Mouse (Mus musculus): ENCODE results near the gene Ciao1. TPM values are rescaled to one million over a fixed set of nuclear protein-coding genes. Genes with fewer than 3 reads are reported as not detected.
"Not testable (repeated sequence)": the region's sequence is repeated elsewhere in the genome, so short reads cannot be mapped to it uniquely, and the experiment has no call there.

Gene Ciao1
- polyA plus RNA-seq (2014; fragmentation: Nextera tagmentation; extraction: Ambion mirVana) = 58.5 and 60.5 TPM in 2 replicates

- under 1% methylated on average over 39 of the region's 53 CpGs for WGBS
- peak; percentile 100 for DNase-seq (ENCODE audit: low spot score)
- peak; percentile 99 for ATAC-seq (ENCODE audit: low read depth)
- Histone ChIP-seq H3K36me3 (ENCODE audit: control insufficient read depth, insufficient read depth, low read length) (peaks cover 39% of the 10 kb centered on the region), H3K4me3 (ENCODE audit: low read depth, low read length) (peak within 1 kb of the TSS; percentile 81), H3K9me3 (ENCODE audit: control insufficient read depth, low read length) (no peaks in the 10 kb centered on the region), H3K27ac (replicated peaks; ENCODE audit: low read depth, low read length) (peak within 1 kb of the TSS; percentile 77), H3K4me2 (ENCODE audit: low read depth, low read length) (peak within 1 kb of the TSS; percentile 94), H3K9ac (ENCODE audit: low read depth, low read length) (peak within 1 kb of the TSS; percentile 85), H3K27me3 (replicated peaks; ENCODE audit: control insufficient read depth, insufficient read depth, low read length) (no peaks in the 10 kb centered on the region), H3K4me1 (ENCODE audit: control insufficient read depth, insufficient read depth, low read length) (peaks cover 7% of the 10 kb centered on the region)
These were observed at the start of gene Ciao1, which contains the start of gene Tmem127 for GRCm38 (mm10) chr2:127247592-127248333. TSS of gene Ciao1 (minus strand) at chr2:127247816. TSS of gene Tmem127 (plus strand) at chr2:127247908.

GRCm38 (mm10) chr2:127297001-127297805 is 49.6 kb upstream of the Ciao1 start:
- Histone ChIP-seq H3K9me3 (ENCODE audit: control insufficient read depth, low read length) (no peaks in the 10 kb centered on the region), H3K9ac (ENCODE audit: low read depth, low read length) (no peak overlapping the region), H3K27me3 (replicated peaks; ENCODE audit: control insufficient read depth, insufficient read depth, low read length) (no peaks in the 10 kb centered on the region), H3K36me3 (ENCODE audit: control insufficient read depth, insufficient read depth, low read length) (peaks cover 88% of the 10 kb centered on the region), H3K4me3 (ENCODE audit: low read depth, low read length) (no peak overlapping the region), H3K4me2 (ENCODE audit: low read depth, low read length) (no peak overlapping the region), H3K27ac (replicated peaks; ENCODE audit: low read depth, low read length) (no peak overlapping the region), H3K4me1 (ENCODE audit: control insufficient read depth, insufficient read depth, low read length) (no peaks in the 10 kb centered on the region)
- 92% methylated on average over 7 of the region's 7 CpGs for WGBS
- no peak for DNase-seq (ENCODE audit: low spot score)
- ATAC-seq (ENCODE audit: low read depth) = no peak

- no peak for ATAC-seq (ENCODE audit: low read depth)
- Histone ChIP-seq H3K4me3 (ENCODE audit: low read depth, low read length) (no peak overlapping the region), H3K27ac (replicated peaks; ENCODE audit: low read depth, low read length) (no peak overlapping the region), H3K9ac (ENCODE audit: low read depth, low read length) (no peak overlapping the region), H3K27me3 (replicated peaks; ENCODE audit: control insufficient read depth, insufficient read depth, low read length) (no peaks in the 10 kb centered on the region), H3K4me2 (ENCODE audit: low read depth, low read length) (no peak overlapping the region), H3K4me1 (ENCODE audit: control insufficient read depth, insufficient read depth, low read length) (no peaks in the 10 kb centered on the region), H3K9me3 (ENCODE audit: control insufficient read depth, low read length) (no peaks in the 10 kb centered on the region), H3K36me3 (ENCODE audit: control insufficient read depth, insufficient read depth, low read length) (peaks cover 77% of the 10 kb centered on the region)
- no peak for DNase-seq (ENCODE audit: low spot score)
- 80% methylated on average over 4 of the region's 4 CpGs for WGBS
These were observed 44.6 kb upstream of the Ciao1 start for GRCm38 (mm10) chr2:127292250-127292649.

GRCm38 (mm10) chr2:127278162-127278561 is 30.5 kb upstream of the Ciao1 start:
- no peak overlapping the region for H3K9ac ChIP-seq (ENCODE audit: low read depth, low read length)
- no peaks in the 10 kb centered on the region for H3K4me1 ChIP-seq (ENCODE audit: control insufficient read depth, insufficient read depth, low read length)
- no peak overlapping the region for H3K27ac ChIP-seq (replicated peaks; ENCODE audit: low read depth, low read length)
- DNase-seq (ENCODE audit: low spot score) = peak; percentile 56
- H3K36me3 ChIP-seq (ENCODE audit: control insufficient read depth, insufficient read depth, low read length) = no peaks in the 10 kb centered on the region
- H3K4me2 ChIP-seq (ENCODE audit: low read depth, low read length) = no peak overlapping the region
- H3K9me3 ChIP-seq (ENCODE audit: control insufficient read depth, low read length) = no peaks in the 10 kb centered on the region
- no peaks in the 10 kb centered on the region for H3K27me3 ChIP-seq (replicated peaks; ENCODE audit: control insufficient read depth, insufficient read depth, low read length)
- ATAC-seq (ENCODE audit: low read depth) = no peak
- no peak overlapping the region for H3K4me3 ChIP-seq (ENCODE audit: low read depth, low read length)

- Histone ChIP-seq H3K27ac (replicated peaks; ENCODE audit: low read depth, low read length) (no peak overlapping the region), H3K4me1 (ENCODE audit: control insufficient read depth, insufficient read depth, low read length) (peaks cover 4% of the 10 kb centered on the region; the same call in 1 of the 2 replicates), H3K4me2 (ENCODE audit: low read depth, low read length) (no peak overlapping the region), H3K9ac (ENCODE audit: low read depth, low read length) (no peak overlapping the region), H3K27me3 (replicated peaks; ENCODE audit: control insufficient read depth, insufficient read depth, low read length) (no peaks in the 10 kb centered on the region), H3K4me3 (ENCODE audit: low read depth, low read length) (no peak overlapping the region), H3K9me3 (ENCODE audit: control insufficient read depth, low read length) (no peaks in the 10 kb centered on the region), H3K36me3 (ENCODE audit: control insufficient read depth, insufficient read depth, low read length) (0 out of 2 replicates have a peak, but pooled peaks cover 5% of the 10 kb centered on the region)
- no peak for DNase-seq (ENCODE audit: low spot score)
- WGBS = 80% methylated on average over 5 of the region's 5 CpGs
- ATAC-seq (ENCODE audit: low read depth) = no peak
These were observed 28.1 kb upstream of the Ciao1 start for GRCm38 (mm10) chr2:127275551-127276320.

- no peak for ATAC-seq (ENCODE audit: low read depth)
- Histone ChIP-seq H3K4me3 (ENCODE audit: low read depth, low read length) (no peak overlapping the region), H3K4me2 (ENCODE audit: low read depth, low read length) (no peak overlapping the region), H3K27me3 (replicated peaks; ENCODE audit: control insufficient read depth, insufficient read depth, low read length) (no peaks in the 10 kb centered on the region), H3K27ac (replicated peaks; ENCODE audit: low read depth, low read length) (no peak overlapping the region), H3K36me3 (ENCODE audit: control insufficient read depth, insufficient read depth, low read length) (0 out of 2 replicates have a peak, but pooled peaks cover 5% of the 10 kb centered on the region), H3K9me3 (ENCODE audit: control insufficient read depth, low read length) (no peaks in the 10 kb centered on the region), H3K4me1 (ENCODE audit: control insufficient read depth, insufficient read depth, low read length) (peaks cover 4% of the 10 kb centered on the region; the same call in 1 of the 2 replicates), H3K9ac (ENCODE audit: low read depth, low read length) (no peak overlapping the region)
- no peak for DNase-seq (ENCODE audit: low spot score)
- 71% methylated on average over 2 of the region's 2 CpGs for WGBS
These were observed 27.0 kb upstream of the Ciao1 start for GRCm38 (mm10) chr2:127274590-127274989.

GRCm38 (mm10) chr2:127272806-127273205 is 25.2 kb upstream of the Ciao1 start:
- H3K4me3 ChIP-seq (ENCODE audit: low read depth, low read length) = no peak overlapping the region
- no peak for ATAC-seq (ENCODE audit: low read depth)
- no peak overlapping the region for H3K9ac ChIP-seq (ENCODE audit: low read depth, low read length)
- no peak for DNase-seq (ENCODE audit: low spot score)
- WGBS = 92% methylated on average over 3 of the region's 3 CpGs
- no peak overlapping the region for H3K4me2 ChIP-seq (ENCODE audit: low read depth, low read length)
- 0 out of 2 replicates have a peak, but pooled peaks cover 5% of the 10 kb centered on the region for H3K36me3 ChIP-seq (ENCODE audit: control insufficient read depth, insufficient read depth, low read length)
- no peaks in the 10 kb centered on the region for H3K9me3 ChIP-seq (ENCODE audit: control insufficient read depth, low read length)
- H3K27me3 ChIP-seq (replicated peaks; ENCODE audit: control insufficient read depth, insufficient read depth, low read length) = no peaks in the 10 kb centered on the region
- peaks cover 4% of the 10 kb centered on the region; the same call in 1 of the 2 replicates for H3K4me1 ChIP-seq (ENCODE audit: control insufficient read depth, insufficient read depth, low read length)
- no peak overlapping the region for H3K27ac ChIP-seq (replicated peaks; ENCODE audit: low read depth, low read length)

GRCm38 (mm10) chr2:127272049-127272448 is 24.4 kb upstream of the Ciao1 start:
- H3K4me1 ChIP-seq (ENCODE audit: control insufficient read depth, insufficient read depth, low read length); H3K36me3 ChIP-seq (ENCODE audit: control insufficient read depth, insufficient read depth, low read length); H3K9me3 ChIP-seq (ENCODE audit: control insufficient read depth, low read length); DNase-seq (ENCODE audit: low spot score); H3K9ac ChIP-seq (ENCODE audit: low read depth, low read length); ATAC-seq (ENCODE audit: low read depth); H3K27me3 ChIP-seq (replicated peaks; ENCODE audit: control insufficient read depth, insufficient read depth, low read length); H3K4me2 ChIP-seq (ENCODE audit: low read depth, low read length); H3K27ac ChIP-seq (replicated peaks; ENCODE audit: low read depth, low read length): not testable (repeated sequence)
- H3K4me3 ChIP-seq (ENCODE audit: low read depth, low read length) = peak overlapping the region; percentile 78; the same call in 1 of the 2 replicates
- 91% methylated on average over 4 of the region's 4 CpGs for WGBS
